Mouse (Mus musculus): Measurements from ENCODE around the gene 5730507C01Rik. TPM values are rescaled to one million over a fixed set of nuclear protein-coding genes. Genes with fewer than 3 reads are reported as not detected.

Gene 5730507C01Rik
- polyA plus RNA-seq (2014; fragmentation: Illumina TruSeq; extraction: RNeasy Lipid Tissue Mini Kit (QIAGEN cat#74804); ENCODE audit: low read depth, low replicate concordance), result not detected

DNA sequence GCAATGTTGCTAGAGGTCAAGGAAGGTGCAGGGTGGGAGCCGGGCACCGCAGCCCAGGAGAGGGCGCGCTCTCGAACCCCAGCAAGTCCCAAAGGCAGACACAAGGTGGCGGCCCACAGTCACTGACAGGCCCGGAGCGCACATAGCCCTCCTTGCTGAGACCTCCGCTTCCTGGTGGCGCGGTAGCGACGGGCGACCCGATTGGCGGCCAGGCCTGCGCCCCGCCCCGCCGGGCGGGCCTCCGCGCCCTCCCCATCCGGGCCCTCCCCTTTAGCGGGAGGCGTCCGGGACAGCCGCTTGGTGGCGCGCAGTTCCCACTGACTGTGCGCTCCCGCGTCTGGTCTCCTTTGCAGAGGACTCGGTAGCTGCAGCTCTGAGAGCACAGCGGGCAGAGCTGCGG is at the start of gene 5730507C01Rik:
5730507C01Rik (plus strand) TSS at position 340 of the 400 bp plus-strand sequence.

